Mouse (Mus musculus) T-cell, adult 2 months (primary cell): ENCODE results near the gene Rfx2.

ENCODE experiments used
- DNase-seq: peaks from one replicate; pipeline ENCODE4 v3.0.0; 2022; ENCODE audit warnings: low spot score

Rfx2 gene

DNA sequence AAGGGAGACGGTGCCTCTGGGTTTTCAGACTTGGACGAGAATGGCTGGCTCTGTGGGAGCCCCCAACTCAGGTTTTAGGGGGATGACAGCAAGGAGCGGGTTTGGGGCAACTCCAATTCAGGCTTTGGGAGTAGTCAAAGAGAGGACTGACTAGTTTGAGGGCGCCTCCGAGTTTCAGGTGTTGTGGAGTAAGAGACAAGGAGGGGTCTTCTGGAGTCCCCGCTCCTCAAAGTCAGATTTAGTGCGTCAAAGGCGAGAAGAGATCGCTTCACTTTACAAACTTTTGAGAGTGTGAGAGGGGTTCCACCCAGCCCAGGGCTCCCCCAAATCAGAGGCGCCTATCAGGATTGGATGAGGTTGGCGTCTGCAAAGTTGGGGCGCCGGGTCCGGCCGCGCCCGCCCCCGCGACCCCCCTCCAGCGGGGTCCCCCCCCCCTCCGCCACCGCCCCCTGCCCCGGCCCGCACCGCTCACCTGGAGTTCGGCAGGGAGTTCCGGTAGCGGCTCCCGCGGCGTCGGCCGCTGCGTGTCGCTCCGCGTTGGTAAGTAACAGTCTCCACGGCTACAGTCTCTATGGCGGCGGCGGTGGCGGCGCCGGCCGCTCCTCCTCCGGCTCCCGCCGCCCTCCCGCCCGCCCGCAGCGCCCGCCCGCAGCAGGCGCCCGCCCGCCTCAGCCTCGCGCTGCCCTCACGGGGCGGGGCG lies at the start of gene Rfx2:
Gene Rfx2, minus strand, starts transcription at position 603 of the 700 bp plus-strand sequence.
- DNase-seq: peak; percentile 19

DNA sequence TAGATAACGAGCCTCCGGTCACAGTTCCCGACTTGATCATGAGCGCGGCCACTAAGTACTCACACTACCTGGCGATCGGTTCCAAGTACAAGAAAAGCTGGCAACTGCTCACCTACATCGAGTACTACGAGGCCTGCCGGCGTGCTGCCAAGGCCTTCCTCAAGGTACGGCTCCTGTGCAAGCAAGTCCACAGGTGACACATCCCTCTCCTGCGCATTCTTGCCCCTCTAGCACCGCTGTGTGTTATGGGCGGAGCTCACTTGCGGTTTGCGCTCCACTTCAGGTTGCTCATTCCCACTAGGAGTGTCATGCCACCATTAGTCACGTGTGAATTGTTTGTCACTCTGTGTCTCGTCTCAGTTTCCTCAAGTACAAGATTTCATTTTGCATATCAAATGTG lies 46.6 kb upstream of the Rfx2 start:
- no peak for DNase-seq

DNA sequence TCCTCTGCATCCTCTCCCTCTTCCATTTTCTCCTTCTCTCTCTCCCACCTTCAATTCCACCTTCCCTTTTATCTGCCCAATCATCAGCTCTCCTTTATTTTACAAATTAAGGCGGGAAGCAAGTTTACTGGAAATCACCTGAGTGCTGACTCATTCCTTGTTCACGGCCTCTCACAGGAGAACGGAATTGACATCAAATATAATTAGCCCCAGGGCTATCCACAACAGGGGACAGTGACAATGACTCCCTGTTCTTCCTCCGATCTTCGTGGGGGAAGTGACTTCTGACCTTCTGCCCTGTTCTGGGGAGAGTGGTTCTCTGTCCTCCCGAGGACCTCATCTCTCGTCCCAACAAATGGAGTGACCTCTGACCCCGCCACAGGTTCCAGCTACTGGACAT lies 46.2 kb upstream of the Rfx2 start:
- no peak for DNase-seq

DNA sequence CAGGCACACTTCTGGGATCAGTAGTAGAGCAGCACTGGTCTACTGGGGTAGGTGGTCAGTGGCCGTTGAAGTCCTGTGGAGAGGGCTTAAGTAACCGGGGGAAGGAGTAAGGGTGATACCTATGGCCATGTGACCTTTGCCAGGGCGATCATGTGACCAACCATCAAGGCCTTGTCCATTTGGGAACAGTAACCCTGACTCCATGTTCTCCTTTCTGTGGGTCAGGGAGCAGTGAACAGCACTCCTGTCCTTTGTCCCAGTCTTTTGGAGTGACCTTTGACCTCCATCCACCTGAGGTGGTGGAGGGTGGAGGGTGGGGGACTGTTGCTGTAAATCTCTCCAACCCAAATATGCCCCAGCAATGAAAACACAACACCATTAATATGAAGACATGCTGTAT lies 45.7 kb upstream of the Rfx2 start:
- DNase-seq: no peak

- peak; percentile 30 for DNase-seq
Measured at GRCm38 (mm10) chr17:56874936-56875651, 44.3 kb upstream of the Rfx2 start, which contains the start of gene 1700061G19Rik. Gene 1700061G19Rik (plus strand): TSS chr17:56875477.

DNA sequence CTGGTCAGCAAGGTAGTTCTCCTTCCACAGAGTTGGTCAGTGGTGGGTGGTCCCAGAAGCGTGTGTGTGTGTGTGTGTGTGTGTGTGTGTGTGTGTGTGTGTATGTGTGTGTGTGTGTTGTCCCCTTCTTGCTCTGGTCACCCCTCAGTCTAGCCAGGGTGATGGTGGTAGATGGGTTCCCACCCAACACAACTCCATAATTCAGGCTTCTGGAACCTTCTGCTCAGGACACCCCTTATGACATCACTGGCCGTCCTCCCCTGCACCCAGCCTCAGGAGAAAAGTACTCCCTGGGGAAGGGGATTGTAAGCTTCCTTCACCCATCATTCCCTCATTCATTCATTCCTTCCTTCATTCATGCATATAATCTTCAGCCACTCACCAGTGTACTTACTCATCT lies 43.4 kb upstream of the Rfx2 start, which contains the start of gene Acsbg2:
Gene Acsbg2, minus strand, starts transcription at position 211 of the 400 bp plus-strand sequence.
- DNase-seq: no peak

GRCm38 (mm10) chr17:56872512-56872911 lies 41.7 kb upstream of the Rfx2 start:
- no peak for DNase-seq

DNA sequence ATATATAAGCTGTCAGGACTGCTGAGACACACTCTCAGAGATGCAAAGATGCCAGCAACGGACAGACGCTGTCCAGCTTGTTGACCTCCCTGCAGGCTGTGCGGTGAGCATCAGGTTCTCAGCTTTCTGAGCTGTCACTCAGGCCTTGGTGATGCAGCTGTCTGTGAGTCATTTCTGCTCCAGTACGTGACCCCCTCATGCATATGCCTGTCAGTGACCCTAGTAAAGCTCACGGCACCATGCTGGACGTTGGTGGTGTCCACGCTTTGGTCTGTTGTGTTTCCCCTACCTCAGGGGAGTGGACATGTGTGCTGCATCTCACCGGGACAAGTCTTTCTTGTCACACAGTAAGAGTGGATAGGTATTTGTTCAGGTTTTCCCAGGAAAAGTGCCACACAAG lies 41.0 kb upstream of the Rfx2 start:
- no peak for DNase-seq

GRCm38 (mm10) chr17:56870287-56870953 lies 39.6 kb upstream of the Rfx2 start:
- no peak for DNase-seq

DNA sequence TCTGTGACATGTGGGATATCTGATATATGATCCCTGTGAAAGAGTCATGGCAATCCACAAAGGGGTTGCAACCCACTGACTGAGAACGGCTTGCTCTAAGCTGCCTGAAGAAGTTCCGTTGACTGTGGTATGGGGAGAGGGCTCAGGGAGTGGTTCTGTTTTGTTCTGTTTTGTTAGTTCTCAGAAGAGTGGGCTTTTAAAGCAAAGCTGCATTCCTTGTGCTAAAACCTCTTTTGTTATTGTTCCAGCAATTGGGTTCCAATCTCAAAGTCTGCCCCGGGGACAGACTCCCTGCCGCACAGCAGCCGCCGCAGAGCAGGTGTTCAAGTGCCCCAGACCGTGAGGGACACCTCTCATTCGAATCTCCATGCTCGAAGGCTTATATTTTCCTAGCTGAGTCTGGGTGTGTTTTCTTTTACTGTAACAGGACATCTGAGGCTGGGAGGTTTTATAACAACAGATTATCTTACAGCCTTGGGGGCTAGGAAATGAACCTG lies 38.7 kb upstream of the Rfx2 start:
- no peak for DNase-seq

- no peak for DNase-seq
Measured at GRCm38 (mm10) chr17:56866071-56866470, 35.3 kb upstream of the Rfx2 start.

DNA sequence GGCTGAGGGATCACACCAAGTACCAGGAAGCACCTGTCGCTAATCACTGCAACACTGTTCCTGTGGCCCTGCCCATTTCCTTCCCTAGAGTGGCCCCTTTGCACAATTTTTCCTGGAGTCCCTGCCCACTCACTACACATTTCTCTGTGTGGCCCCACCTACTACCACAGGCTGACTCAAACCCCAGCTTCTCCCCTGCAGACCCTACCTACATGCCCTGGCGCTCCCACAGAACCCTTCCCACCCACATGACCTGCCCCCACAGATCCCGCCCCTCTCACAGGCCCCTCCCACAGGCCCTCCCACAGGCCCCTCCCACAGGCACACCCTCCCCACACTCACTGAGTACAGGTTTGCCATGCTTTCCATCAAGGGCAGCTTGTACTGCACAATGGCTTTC lies 30.4 kb upstream of the Rfx2 start:
- DNase-seq: no peak

GRCm38 (mm10) chr17:56858922-56859321 lies 28.1 kb upstream of the Rfx2 start:
- no peak for DNase-seq

DNA sequence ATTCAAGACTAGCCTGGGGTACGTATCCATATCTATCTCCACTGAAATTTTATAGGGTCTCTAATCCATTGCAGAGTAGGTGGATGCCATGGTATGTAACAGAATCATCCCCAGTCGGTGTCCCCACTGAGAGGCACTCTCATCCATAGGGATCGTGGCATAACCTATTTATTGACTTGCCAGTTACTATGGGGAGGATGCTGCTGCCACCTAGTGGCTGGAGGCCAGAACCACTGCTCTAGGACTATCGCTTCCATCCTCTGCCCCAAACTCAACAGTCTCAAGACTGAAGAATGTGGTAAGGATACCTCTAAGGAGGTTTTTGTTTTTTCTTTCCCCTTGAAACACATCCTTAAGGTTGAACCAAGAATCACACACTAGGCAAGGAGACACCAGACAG lies 27.4 kb upstream of the Rfx2 start:
- peak; percentile 65 for DNase-seq

DNA sequence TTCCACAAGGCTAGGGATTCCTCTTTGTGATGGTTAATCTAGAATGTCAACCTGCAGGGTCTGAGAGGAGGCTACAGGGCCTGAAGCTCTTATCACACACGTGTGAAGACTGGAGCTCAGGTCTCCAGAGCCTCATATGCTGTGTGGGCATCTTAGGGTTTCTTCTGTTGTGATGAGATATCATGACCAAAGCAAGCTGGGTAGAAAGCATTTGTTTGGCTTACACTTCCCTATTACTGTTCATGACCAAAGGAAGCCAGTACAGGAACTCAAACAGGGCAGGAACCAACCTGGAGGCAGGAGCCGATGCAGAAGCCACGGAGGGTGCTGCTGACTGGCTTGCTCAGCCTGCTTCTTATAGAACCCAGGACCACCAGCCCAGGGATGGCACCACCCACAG lies 24.6 kb upstream of the Rfx2 start:
- DNase-seq: no peak

GRCm38 (mm10) chr17:56851167-56851566 lies 20.4 kb upstream of the Rfx2 start:
- DNase-seq: no peak

DNA sequence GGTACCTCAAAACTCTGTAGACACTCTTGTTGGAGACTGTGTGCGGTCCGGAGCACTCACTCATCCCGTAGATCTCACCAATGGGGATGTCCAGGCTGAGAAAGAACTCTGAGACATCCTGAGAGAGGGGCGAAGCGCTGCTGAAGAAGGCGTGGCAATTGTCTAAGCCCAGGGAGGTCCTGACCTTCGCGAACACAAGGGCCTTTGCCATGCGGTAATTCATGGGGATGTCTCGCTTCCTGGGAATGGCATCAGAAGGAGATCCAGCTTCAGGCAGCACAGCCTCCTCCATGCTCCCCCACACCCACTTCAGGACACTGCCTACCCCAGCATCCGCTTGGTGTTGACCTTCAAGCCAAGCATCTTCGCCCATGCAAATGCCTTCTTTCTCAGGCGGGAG lies 18.9 kb upstream of the Rfx2 start:
- DNase-seq: no peak

DNA sequence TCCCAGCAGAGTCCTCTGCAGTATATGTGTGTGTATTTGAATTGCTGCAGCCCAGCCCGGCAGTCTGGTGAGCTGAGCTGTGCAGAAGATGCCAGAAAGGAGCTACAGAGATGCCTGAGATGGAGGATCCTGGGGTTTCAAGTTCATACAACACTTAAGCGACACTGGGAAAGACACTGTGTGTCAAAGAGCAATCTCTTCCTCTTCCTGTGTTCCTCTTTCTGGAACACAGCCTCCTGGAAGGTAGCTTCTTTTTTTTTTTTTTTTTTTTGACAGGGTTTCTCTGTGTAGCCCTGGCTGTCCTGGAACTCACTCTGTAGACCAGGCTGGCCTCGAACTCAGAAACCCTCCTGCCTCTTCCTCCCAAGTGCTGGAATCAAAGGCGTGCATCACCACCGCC lies 18.0 kb upstream of the Rfx2 start:
- DNase-seq: no peak

- DNase-seq: peak; percentile 44
Measured at GRCm38 (mm10) chr17:56843678-56844077, 12.9 kb upstream of the Rfx2 start.

GRCm38 (mm10) chr17:56842173-56842572 lies 11.4 kb upstream of the Rfx2 start:
- no peak for DNase-seq

DNA sequence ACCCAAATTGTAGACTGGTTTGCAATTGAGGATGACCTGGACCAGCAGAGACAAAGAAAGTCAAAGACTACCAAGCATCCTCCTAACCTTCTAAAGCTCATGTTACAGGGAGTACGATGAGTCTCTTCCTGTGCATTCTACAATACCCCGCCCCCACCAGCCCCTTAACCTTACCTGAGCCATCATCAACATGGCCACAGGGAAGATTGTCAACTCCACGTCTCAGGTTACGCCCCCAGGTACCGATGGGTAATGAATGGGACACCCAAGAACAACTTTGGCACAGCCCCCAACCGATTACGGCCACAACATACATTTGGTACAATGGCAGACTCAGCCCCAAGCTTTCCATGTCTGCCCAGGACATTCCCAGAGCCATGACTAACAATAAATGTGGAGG lies 9.7 kb upstream of the Rfx2 start:
- no peak for DNase-seq

- DNase-seq: no peak
Measured at GRCm38 (mm10) chr17:56836336-56836735, 5.5 kb upstream of the Rfx2 start.

- no peak for DNase-seq
Measured at GRCm38 (mm10) chr17:56833381-56833780, 2.6 kb upstream of the Rfx2 start.
